Mouse (Mus musculus) stomach, embryonic 14.5 days (tissue): ENCODE data around the gene Tbl2. TPM values are rescaled to one million over a fixed set of nuclear protein-coding genes. Genes with fewer than 3 reads are reported as not detected.

Experiments used
- ATAC-seq: fragments of 200-750 bp; cut with Nextera tagmentation; 2 replicates; pipeline ENCODE4 v1.8.0; 2017; ENCODE audit warnings: low read depth, moderate TSS enrichment; ENCODE audit not compliant: insufficient number of reproducible peaks, insufficient read depth, low FRiP score
- H3K27ac ChIP-seq: fragments of 300-500 bp; sonication (generic); 2 replicates; pipeline ENCODE4 v1.5.1; 2014; ENCODE audit warnings: mild to moderate bottlenecking, low read length, moderate library complexity, mixed read lengths
- H3K27me3 ChIP-seq: fragments of 300-500 bp; sonication (generic); 2 replicates; pipeline ENCODE4 v1.6.1; 2014; ENCODE audit warnings: low read length, control low read depth, mixed read lengths; ENCODE audit not compliant: control insufficient read depth, insufficient read depth
- H3K36me3 ChIP-seq: fragments of 300-500 bp; sonication (generic); 2 replicates; pipeline ENCODE4 v1.6.1; 2014; ENCODE audit warnings: mild to moderate bottlenecking, control low read depth, low read length, moderate library complexity, mixed read lengths; ENCODE audit not compliant: control insufficient read depth, insufficient read depth
- H3K4me1 ChIP-seq: fragments of 300-500 bp; sonication (generic); 2 replicates; pipeline ENCODE4 v1.6.1; 2014; ENCODE audit warnings: low read length, control low read depth, mixed read lengths; ENCODE audit not compliant: control insufficient read depth, insufficient read depth
- H3K4me2 ChIP-seq: fragments of 300-500 bp; sonication (generic); replicated peaks from 2 replicates; pipeline ENCODE4 v1.6.1; 2014; ENCODE audit warnings: low read depth, low read length, control low read depth
- H3K4me3 ChIP-seq: fragments of 300-500 bp; sonication (generic); 2 replicates; pipeline ENCODE4 v1.5.1; 2014; ENCODE audit warnings: low read depth, low read length, control low read depth
- H3K9ac ChIP-seq: fragments of 300-500 bp; sonication (generic); replicated peaks from 2 replicates; pipeline ENCODE4 v1.6.1; 2014; ENCODE audit warnings: low read depth, mild to moderate bottlenecking, control low read depth, low read length, moderate library complexity, mixed read lengths
- H3K9me3 ChIP-seq: fragments of 300-500 bp; sonication (generic); 2 replicates; pipeline ENCODE4 v1.6.1; 2016; ENCODE audit warnings: low read depth, low read length, control low read depth; ENCODE audit not compliant: control insufficient read depth
- WGBS: fragments of 180-500 bp; shearing (Covaris S2); extraction: QIAGEN DNeasy Blood & Tissue Kit; methylation state at CpG from one replicate; pipeline ENCODE4 v1.1.7; 2014; 5-methylcytosine and 5-hydroxymethylcytosine counted together
- polyA plus RNA-seq: library from polyadenylated mRNA; unstranded; fragments of >200 nt; fragmentation: Nextera tagmentation; extraction: Ambion mirVana; gene quantifications from 2 replicates; pipeline ENCODE4 v1.2.1, GENCODE M21; 2014

Gene Tbl2
- 24.8 and 28.5 TPM in 2 replicates for polyA plus RNA-seq

GRCm38 (mm10) chr5:135149053-135149819, at the start of gene Tbl2:
Gene Tbl2, plus strand, starts transcription at chr5:135149657.
- peak within 1 kb of the TSS; percentile 54 for H3K9ac ChIP-seq

GRCm38 (mm10) chr5:135100981-135101380, 48.5 kb upstream of the Tbl2 start:
- 47% methylated on average over 1 of the region's 1 CpGs for WGBS
- H3K9ac ChIP-seq: no peak overlapping the region

More at GRCm38 (mm10) chr5:135149053-135149819, at the start of gene Tbl2:
- Histone ChIP-seq H3K36me3 (peaks cover 8% of the 10 kb centered on the region; the same call in 1 of the 2 replicates), H3K27me3 (no peaks in the 10 kb centered on the region), H3K4me2 (peak within 1 kb of the TSS; percentile 68), H3K4me3 (peak within 1 kb of the TSS; percentile 72), H3K4me1 (peaks cover 2% of the 10 kb centered on the region; the same call in 1 of the 2 replicates), H3K27ac (peak within 1 kb of the TSS; percentile 92), H3K9me3 (no peaks in the 10 kb centered on the region)
- WGBS: under 1% methylated on average over 62 of the region's 63 CpGs
- ATAC-seq: peak; percentile 99

GRCm38 (mm10) chr5:135103999-135104660, 45.3 kb upstream of the Tbl2 start:
- H3K9me3 ChIP-seq: no peaks in the 10 kb centered on the region
- H3K36me3 ChIP-seq: no peaks in the 10 kb centered on the region
- no peak overlapping the region for H3K9ac ChIP-seq
- H3K27ac ChIP-seq: no peak overlapping the region
- 68% methylated on average over 11 of the region's 11 CpGs for WGBS
- H3K4me2 ChIP-seq: no peak overlapping the region
- no peak overlapping the region for H3K4me3 ChIP-seq
- H3K4me1 ChIP-seq: 0 out of 2 replicates have a peak, but pooled peaks cover 4% of the 10 kb centered on the region
- no peak for ATAC-seq
- peaks cover 18% of the 10 kb centered on the region for H3K27me3 ChIP-seq

More at GRCm38 (mm10) chr5:135100981-135101380, 48.5 kb upstream of the Tbl2 start:
- Histone ChIP-seq H3K9me3 (no peaks in the 10 kb centered on the region), H3K4me2 (no peak overlapping the region), H3K27me3 (0 out of 2 replicates have a peak, but pooled peaks cover 2% of the 10 kb centered on the region), H3K36me3 (no peaks in the 10 kb centered on the region), H3K4me1 (no peaks in the 10 kb centered on the region), H3K4me3 (no peak overlapping the region), H3K27ac (no peak overlapping the region)
- ATAC-seq: no peak

GRCm38 (mm10) chr5:135106758-135107256, 42.6 kb upstream of the Tbl2 start:
- H3K27ac ChIP-seq: no peak overlapping the region
- H3K27me3 ChIP-seq: peaks cover 18% of the 10 kb centered on the region
- peak overlapping the region; percentile 46 for H3K4me3 ChIP-seq
- 0 out of 2 replicates have a peak, but pooled peaks cover 4% of the 10 kb centered on the region for H3K4me1 ChIP-seq
- peak; percentile 84 for ATAC-seq
- peak overlapping the region; percentile 15; the same call in 1 of the 2 replicates for H3K9ac ChIP-seq
- no peaks in the 10 kb centered on the region for H3K36me3 ChIP-seq
- peak overlapping the region; percentile 94 for H3K4me2 ChIP-seq
- H3K9me3 ChIP-seq: no peaks in the 10 kb centered on the region
- WGBS: under 1% methylated on average over 48 of the region's 48 CpGs

GRCm38 (mm10) chr5:135107521-135108501, 41.6 kb upstream of the Tbl2 start:
- WGBS: 10% methylated on average over 40 of the region's 40 CpGs
- ATAC-seq: peak; percentile 61; the same call in 1 of the 2 replicates

GRCm38 (mm10) chr5:135109017-135109416, 40.4 kb upstream of the Tbl2 start:
- WGBS: 62% methylated on average over 6 of the region's 6 CpGs
- Histone ChIP-seq H3K9ac (no peak overlapping the region), H3K4me1 (0 out of 2 replicates have a peak, but pooled peaks cover 4% of the 10 kb centered on the region), H3K27ac (no peak overlapping the region), H3K4me3 (no peak overlapping the region), H3K36me3 (no peaks in the 10 kb centered on the region), H3K9me3 (no peaks in the 10 kb centered on the region), H3K27me3 (peaks cover 18% of the 10 kb centered on the region), H3K4me2 (no peak overlapping the region)
- ATAC-seq: no peak

More at GRCm38 (mm10) chr5:135107521-135108501, 41.6 kb upstream of the Tbl2 start:
- no peaks in the 10 kb centered on the region for H3K9me3 ChIP-seq
- H3K27me3 ChIP-seq: peaks cover 18% of the 10 kb centered on the region
- H3K9ac ChIP-seq: no peak overlapping the region
- H3K36me3 ChIP-seq: no peaks in the 10 kb centered on the region
- peak overlapping the region; percentile 94 for H3K4me2 ChIP-seq
- peak overlapping the region; percentile 46; the same call in 1 of the 2 replicates for H3K4me3 ChIP-seq
- 0 out of 2 replicates have a peak, but pooled peaks cover 4% of the 10 kb centered on the region for H3K4me1 ChIP-seq
- no peak overlapping the region for H3K27ac ChIP-seq

GRCm38 (mm10) chr5:135109426-135109825, 40.0 kb upstream of the Tbl2 start:
- Histone ChIP-seq H3K9ac (no peak overlapping the region), H3K36me3 (no peaks in the 10 kb centered on the region), H3K4me1 (0 out of 2 replicates have a peak, but pooled peaks cover 4% of the 10 kb centered on the region), H3K4me2 (no peak overlapping the region), H3K27ac (no peak overlapping the region), H3K9me3 (no peaks in the 10 kb centered on the region), H3K4me3 (no peak overlapping the region), H3K27me3 (peaks cover 18% of the 10 kb centered on the region)
- 84% methylated on average over 3 of the region's 3 CpGs for WGBS
- no peak for ATAC-seq
